Mouse (Mus musculus): ENCODE data around the gene Acsbg2.

DNA sequence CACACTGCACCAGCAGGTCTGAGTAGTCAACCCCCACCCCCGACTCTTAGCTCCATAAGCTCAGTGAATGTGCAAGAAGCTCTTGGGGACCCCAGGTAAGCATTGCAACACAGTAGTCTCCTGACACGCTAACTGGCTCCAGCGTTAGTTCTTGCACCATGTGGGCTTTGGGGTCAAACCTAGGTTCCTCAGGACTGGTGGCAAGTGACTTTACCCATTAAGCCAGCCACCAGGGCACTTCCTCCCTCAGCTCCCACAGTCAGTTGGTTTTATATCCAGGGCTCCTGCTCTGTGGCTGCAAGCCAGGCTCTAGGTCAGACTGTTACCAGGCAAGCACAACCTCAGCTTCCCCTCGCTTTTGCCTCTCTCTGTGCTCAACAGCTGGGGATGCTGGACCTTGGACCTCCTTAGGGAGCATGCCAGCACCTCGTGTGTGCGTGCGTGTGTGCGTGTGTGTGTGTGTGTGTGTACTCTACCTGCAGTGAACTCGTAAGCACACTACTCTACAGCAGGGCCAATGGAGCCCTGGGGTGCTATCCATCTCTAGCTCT is 21.2 kb upstream of the Acsbg2 start:
- no peak for TF ChIP-seq CTCF (IDR thresholded peaks at IDR 0.05; ENCODE audit: low read depth)
- no peak for TF ChIP-seq EP300 (IDR thresholded peaks at IDR 0.05; ENCODE audit: low read depth)

Measured in heart, postnatal 0 days (tissue).